Mouse (Mus musculus) embryonic facial prominence, embryonic 11.5 days (tissue): Measurements from ENCODE around the gene Trabd. TPM values are rescaled to one million over a fixed set of nuclear protein-coding genes. Genes with fewer than 3 reads are reported as not detected.
A peak's percentile ranks its signal among the peaks of the same experiment; 100 is the strongest.

Source experiments
- ATAC-seq: fragments of 200-750 bp; cut with Nextera tagmentation; replicated peaks from 2 replicates; pipeline ENCODE4 v1.8.0; 2017; ENCODE audit warnings: low read depth; ENCODE audit not compliant: insufficient number of reproducible peaks, low FRiP score, low TSS enrichment
- DNase-seq: peaks from one replicate; pipeline ENCODE4 v3.0.0-alpha.2; 2015; ENCODE audit warnings: low spot score
- H3K27ac ChIP-seq: fragments of 300-500 bp; sonication (generic); replicated peaks from 2 replicates; pipeline ENCODE4 v1.5.1; 2014; ENCODE audit warnings: mild to moderate bottlenecking, low read depth, low read length, control low read depth
- H3K27me3 ChIP-seq: fragments of 300-500 bp; sonication (generic); 2 replicates; pipeline ENCODE4 v1.6.1; 2014; ENCODE audit warnings: mild to moderate bottlenecking, low read length, moderate library complexity, mixed read lengths; ENCODE audit not compliant: control insufficient read depth, insufficient read depth
- H3K36me3 ChIP-seq: fragments of 300-500 bp; sonication (generic); replicated peaks from 2 replicates; pipeline ENCODE4 v1.6.1; 2014; ENCODE audit warnings: low read depth, mild to moderate bottlenecking, low read length, moderate library complexity, mixed read lengths; ENCODE audit not compliant: control insufficient read depth, insufficient read depth
- H3K4me1 ChIP-seq: fragments of 300-500 bp; sonication (generic); 2 replicates; pipeline ENCODE4 v1.6.1; 2014; ENCODE audit warnings: low read length, mixed read lengths; ENCODE audit not compliant: control insufficient read depth, insufficient read depth
- H3K4me2 ChIP-seq: fragments of 300-500 bp; sonication (generic); 2 replicates; pipeline ENCODE4 v1.6.1; 2014; ENCODE audit warnings: low read depth, mild to moderate bottlenecking, control low read depth, low read length, moderate library complexity
- H3K4me3 ChIP-seq: fragments of 300-500 bp; sonication (generic); 2 replicates; pipeline ENCODE4 v1.5.1; 2014; ENCODE audit warnings: low read depth, low read length, control low read depth
- H3K9ac ChIP-seq: fragments of 300-500 bp; sonication (generic); replicated peaks from 2 replicates; pipeline ENCODE4 v1.6.1; 2014; ENCODE audit warnings: mild to moderate bottlenecking, control low read depth, low read length
- H3K9me3 ChIP-seq: fragments of 300-500 bp; sonication (generic); replicated peaks from 2 replicates; pipeline ENCODE4 v1.6.1; 2016; ENCODE audit warnings: mild to moderate bottlenecking, low read length, inconsistent platforms, mixed read lengths; ENCODE audit not compliant: control insufficient read depth
- WGBS: fragments of 180-500 bp; shearing (Covaris S2); extraction: QIAGEN DNeasy Blood & Tissue Kit; methylation state at CpG from one replicate; pipeline ENCODE4 v1.1.7; 2014; 5-methylcytosine and 5-hydroxymethylcytosine counted together
- polyA plus RNA-seq: library from polyadenylated mRNA; unstranded; fragments of >200 nt; fragmentation: Nextera tagmentation; extraction: Ambion mirVana; gene quantifications from 2 replicates; pipeline ENCODE4 v1.2.1, GENCODE M21; 2014

Gene Trabd
- polyA plus RNA-seq, 1 experiment from 2014 or later = 43.6 TPM

DNA sequence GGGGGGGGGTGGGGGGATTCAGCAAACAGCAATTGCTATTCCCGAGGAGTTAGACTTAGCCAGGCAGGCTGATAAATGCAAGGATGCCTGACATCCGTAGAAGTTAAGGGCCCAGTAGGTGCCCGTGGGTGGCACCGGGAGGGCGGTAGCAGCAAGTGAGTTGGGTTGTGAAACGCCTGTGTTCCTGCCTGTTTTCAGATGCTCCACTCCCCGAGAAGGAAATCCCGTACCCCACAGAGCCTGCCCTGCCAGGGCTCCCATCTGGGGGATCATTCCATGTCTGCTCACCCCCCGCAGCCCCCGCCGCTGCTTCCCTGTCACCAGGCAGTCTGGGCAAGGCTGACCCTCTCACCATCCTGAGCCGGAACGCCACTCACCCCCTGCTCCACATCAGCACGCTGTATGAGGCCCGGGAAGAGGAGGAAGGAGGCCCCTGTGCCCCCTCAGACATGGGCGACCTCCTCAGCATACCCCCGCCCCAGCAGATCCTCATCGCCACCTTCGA, 5.5 kb upstream of the Trabd start:
- Histone ChIP-seq H3K9me3 (no peaks in the 10 kb centered on the region), H3K27me3 (peaks cover 26% of the 10 kb centered on the region), H3K9ac (no peak overlapping the region), H3K36me3 (no peaks in the 10 kb centered on the region), H3K4me2 (no peak overlapping the region), H3K4me3 (no peak overlapping the region), H3K4me1 (no peaks in the 10 kb centered on the region), H3K27ac (no peak overlapping the region)
- ATAC-seq (no peak), DNase-seq (no peak)
- WGBS = 81% methylated on average over 19 of the region's 19 CpGs

DNA sequence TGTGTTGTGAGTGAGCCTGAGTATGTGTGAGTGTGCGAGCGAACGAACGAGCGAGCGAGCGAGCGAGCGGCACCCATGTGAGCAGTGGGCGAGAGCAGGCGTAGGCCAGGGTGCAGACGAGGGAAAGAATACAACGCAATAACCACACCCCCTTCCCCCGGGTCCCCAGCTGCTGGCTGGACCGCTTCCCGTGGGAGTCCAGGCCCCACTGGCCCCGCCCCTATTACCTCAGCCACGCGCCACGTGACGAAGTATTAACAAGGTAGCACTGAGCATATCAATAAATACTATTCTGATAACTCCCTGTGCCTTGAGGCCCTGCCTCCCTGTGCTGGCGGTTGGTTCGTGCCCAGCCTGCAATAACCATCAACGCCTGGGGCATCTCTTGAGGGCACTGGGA, 4.3 kb upstream of the Trabd start:
- no peak overlapping the region for H3K4me3 ChIP-seq
- 74% methylated on average over 24 of the region's 24 CpGs for WGBS
- no peak for ATAC-seq
- no peak overlapping the region for H3K27ac ChIP-seq
- H3K36me3 ChIP-seq = no peaks in the 10 kb centered on the region
- no peaks in the 10 kb centered on the region for H3K9me3 ChIP-seq
- DNase-seq = no peak
- H3K4me1 ChIP-seq = peaks cover 7% of the 10 kb centered on the region
- H3K27me3 ChIP-seq = peaks cover 26% of the 10 kb centered on the region
- no peak overlapping the region for H3K4me2 ChIP-seq
- H3K9ac ChIP-seq = no peak overlapping the region

DNA sequence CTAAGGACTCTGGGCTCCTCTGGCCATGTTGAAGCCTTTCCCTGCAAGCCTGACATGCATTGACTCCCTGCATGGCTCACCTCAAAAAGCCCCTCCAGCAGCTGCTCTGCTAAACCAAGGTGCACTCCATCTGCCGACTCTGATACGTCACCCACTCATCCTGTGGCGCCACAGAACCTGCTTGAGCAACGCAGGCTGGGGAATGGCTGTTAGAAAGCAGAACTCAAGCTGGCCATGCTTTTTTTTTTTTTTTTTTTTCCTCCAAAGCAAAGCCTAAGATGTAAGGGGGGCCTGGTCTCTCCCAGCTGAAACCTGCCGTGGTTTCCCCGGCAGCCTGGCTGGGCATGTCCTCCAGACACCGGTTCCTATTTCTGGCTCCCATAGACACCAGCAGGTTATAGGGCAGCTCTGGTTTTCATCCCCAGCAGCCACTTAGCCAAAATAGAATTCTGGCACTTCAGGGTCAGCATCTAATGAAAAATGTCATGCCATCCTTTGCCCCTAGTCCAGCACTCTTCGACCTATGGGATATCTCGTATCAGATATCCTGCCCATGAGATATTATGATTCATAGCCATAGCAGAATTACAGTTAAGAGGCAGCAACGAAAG, 826 bp upstream of the Trabd start:
- Histone ChIP-seq H3K27me3 (no peaks in the 10 kb centered on the region; the same call in 1 of the 2 replicates), H3K4me3 (no peak overlapping the region), H3K4me2 (no peak overlapping the region), H3K9ac (no peak overlapping the region), H3K27ac (no peak overlapping the region), H3K36me3 (no peaks in the 10 kb centered on the region), H3K4me1 (peaks cover 7% of the 10 kb centered on the region), H3K9me3 (no peaks in the 10 kb centered on the region)
- WGBS = 78% methylated on average over 10 of the region's 10 CpGs
- DNase-seq (no peak), ATAC-seq (no peak)

DNA sequence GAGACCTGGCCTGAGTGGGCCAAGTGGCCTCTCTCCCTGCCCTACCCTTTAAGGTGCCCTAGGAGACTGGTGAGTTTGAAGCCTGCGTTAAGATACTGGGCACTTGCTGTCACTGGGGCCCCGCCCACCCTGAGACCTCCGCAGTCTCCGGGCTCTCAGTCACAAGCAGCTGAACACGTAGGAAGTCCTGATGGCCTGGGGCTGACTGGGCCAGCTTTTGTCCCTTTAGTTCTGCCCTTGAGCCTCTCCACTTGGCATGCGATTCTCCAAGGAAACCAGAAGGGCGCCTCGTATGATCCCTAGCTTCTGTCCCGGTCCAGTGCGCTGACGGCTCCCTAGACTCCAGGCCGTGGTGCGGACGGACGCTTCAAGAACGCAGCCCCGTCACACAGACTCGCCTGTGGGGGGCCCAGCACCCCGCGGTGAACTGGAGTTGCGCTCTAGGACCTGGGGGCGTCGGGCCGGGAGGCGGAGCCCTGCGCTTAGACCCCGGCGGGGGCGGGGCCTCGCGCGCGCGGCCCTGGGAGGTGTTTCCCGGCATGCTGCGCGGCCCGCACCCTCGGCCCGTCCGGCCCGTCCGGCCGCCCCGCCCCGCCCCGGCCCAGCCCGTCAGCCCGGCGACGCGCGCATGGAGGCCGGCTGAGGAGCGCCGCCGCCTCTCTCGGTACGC, 689 bp downstream of the Trabd start:
- H3K36me3 ChIP-seq = no peaks in the 10 kb centered on the region
- under 1% methylated on average over 48 of the region's 59 CpGs for WGBS
- peak overlapping the region; percentile 86 for H3K9ac ChIP-seq
- H3K27me3 ChIP-seq = no peaks in the 10 kb centered on the region
- peak overlapping the region; percentile 56 for H3K27ac ChIP-seq
- H3K4me1 ChIP-seq = peaks cover 7% of the 10 kb centered on the region
- peak overlapping the region; percentile 89 for H3K4me2 ChIP-seq
- peak; percentile 86 for ATAC-seq
- peak overlapping the region; percentile 86 for H3K4me3 ChIP-seq
- H3K9me3 ChIP-seq = no peaks in the 10 kb centered on the region
- DNase-seq = peak; percentile 95

DNA sequence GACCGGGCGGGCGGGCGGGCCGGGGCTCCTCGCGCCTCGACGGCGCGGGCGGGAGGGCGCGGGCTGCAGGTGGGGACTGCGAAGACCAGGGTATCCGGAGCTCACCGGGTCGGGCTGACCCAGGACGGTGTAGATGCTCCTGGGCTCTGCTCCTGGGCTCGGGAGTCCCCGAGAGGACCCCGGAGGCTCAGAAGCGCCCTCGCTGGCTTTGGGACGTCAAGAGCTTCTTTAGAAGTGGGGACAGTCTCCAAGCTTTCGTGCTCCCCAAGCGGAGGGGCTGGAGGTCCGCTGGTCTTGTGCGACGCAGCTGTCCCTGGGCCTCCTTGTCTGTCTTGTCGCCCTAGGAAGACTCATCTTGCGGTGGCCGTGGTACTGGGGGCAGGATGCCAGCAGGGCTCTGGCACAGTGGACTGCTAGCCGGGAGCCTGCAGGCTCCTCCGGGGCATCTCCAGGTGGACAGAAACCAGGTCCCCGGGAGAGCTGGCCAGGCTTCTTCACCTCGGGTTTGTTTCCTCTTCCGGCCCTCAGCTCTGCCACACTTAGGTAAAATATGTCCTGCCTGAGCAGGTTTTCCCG, 1.3 kb downstream of the Trabd start:
- Histone ChIP-seq H3K27me3 (no peaks in the 10 kb centered on the region), H3K36me3 (no peaks in the 10 kb centered on the region), H3K9me3 (no peaks in the 10 kb centered on the region), H3K27ac (peak overlapping the region; percentile 56), H3K9ac (peak overlapping the region; percentile 86), H3K4me2 (peak overlapping the region; percentile 89), H3K4me3 (peak overlapping the region; percentile 86), H3K4me1 (peaks cover 7% of the 10 kb centered on the region)
- DNase-seq (peak; percentile 40), ATAC-seq (peak; percentile 53; the same call in 1 of the 2 replicates)
- whole genome bisulfite sequencing = 0% methylated on average over 34 of the region's 39 CpGs

DNA sequence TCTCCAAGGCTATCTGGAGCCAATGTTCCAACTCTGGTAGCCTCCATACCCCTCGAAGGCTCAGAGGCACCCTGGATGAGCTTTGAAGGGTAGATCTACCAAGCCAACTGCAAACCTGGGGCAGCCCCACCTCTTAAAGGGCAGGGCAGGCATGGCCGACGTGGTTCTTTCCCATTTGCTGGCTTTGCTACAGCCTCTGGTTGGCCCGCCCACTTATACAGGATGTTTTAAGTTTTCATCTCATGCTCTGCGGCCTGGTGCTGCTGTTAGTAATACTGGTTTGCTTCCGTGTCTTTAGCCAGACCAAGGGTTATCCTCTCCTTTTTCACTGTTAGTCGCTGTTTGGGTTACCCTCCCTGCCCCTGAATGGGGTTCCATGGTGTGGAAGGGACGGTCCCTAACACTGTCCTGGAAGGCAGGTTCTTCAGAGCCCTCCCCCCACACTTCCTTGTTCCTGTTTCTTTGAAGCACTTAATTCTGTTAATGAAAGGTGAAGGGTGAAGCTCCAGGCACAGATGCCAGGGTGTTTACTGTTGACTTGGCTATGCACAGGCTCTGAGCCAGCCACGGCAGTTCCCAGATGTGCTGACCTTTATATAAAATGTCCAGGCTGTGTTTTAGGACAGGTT, 3.4 kb downstream of the Trabd start:
- Histone ChIP-seq H3K27ac (no peak overlapping the region), H3K4me2 (no peak overlapping the region), H3K9ac (no peak overlapping the region), H3K27me3 (no peaks in the 10 kb centered on the region), H3K36me3 (no peaks in the 10 kb centered on the region), H3K4me3 (no peak overlapping the region), H3K9me3 (no peaks in the 10 kb centered on the region), H3K4me1 (peaks cover 7% of the 10 kb centered on the region)
- no peak for DNase-seq
- ATAC-seq = no peak
- 61% methylated on average over 9 of the region's 9 CpGs for WGBS

DNA sequence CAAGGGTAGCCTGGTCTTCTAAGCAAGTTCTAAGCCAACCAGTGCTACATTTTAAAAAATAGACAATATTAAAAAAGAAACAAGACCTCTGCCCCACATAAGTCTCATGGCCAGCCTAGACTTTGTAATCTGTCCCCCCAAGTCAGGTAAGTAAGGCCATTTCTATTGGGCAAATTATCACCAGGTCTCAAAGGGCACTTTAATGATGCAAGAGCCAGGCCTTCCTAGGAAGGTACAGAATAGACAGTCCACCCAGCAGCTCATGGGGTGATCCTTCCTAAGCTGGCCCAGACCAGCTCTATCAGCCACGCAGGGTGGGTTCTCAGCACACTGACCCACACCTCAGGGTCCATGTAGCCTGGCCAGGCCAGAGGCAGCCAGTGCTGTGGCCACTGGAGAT, 9.0 kb downstream of the Trabd start:
- peaks cover 4% of the 10 kb centered on the region for H3K36me3 ChIP-seq
- no peaks in the 10 kb centered on the region for H3K27me3 ChIP-seq
- ATAC-seq = no peak
- H3K27ac ChIP-seq = no peak overlapping the region
- 89% methylated on average over 1 of the region's 1 CpGs for WGBS
- no peak for DNase-seq
- no peaks in the 10 kb centered on the region for H3K4me1 ChIP-seq
- no peak overlapping the region for H3K4me3 ChIP-seq
- no peaks in the 10 kb centered on the region for H3K9me3 ChIP-seq
- H3K9ac ChIP-seq = no peak overlapping the region
- H3K4me2 ChIP-seq = no peak overlapping the region

DNA sequence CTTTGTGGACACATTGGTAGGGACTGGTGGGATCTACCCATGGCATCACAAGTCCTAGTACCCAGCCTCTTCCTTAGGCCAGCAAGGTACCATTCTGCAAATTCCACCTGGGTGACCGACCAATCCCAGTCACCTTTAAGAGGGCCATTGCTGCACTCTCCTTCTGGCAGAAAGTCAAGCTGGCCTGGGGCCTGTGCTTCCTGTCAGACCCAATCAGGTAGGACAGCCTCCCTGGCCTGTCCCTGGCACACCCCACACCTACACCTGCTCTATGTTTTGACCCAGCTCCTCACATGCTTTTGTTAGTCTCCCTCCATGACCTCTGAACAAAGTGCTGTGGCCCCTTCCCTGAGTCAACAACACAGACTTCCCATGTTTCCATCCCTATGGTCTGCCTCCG, 9.9 kb downstream of the Trabd start:
- Histone ChIP-seq H3K27ac (no peak overlapping the region), H3K27me3 (no peaks in the 10 kb centered on the region), H3K9ac (no peak overlapping the region), H3K4me1 (no peaks in the 10 kb centered on the region), H3K4me3 (no peak overlapping the region), H3K9me3 (no peaks in the 10 kb centered on the region), H3K4me2 (no peak overlapping the region), H3K36me3 (peaks cover 4% of the 10 kb centered on the region)
- ATAC-seq (no peak), DNase-seq (no peak)
- 89% methylated on average over 2 of the region's 2 CpGs for WGBS
